Mouse (Mus musculus): ENCODE results near the gene Ddx19a. TPM values are rescaled to one million over a fixed set of nuclear protein-coding genes. Genes with fewer than 3 reads are reported as not detected.
A peak's percentile ranks its signal among the peaks of the same experiment; 100 is the strongest.
"Not testable (repeated sequence)": the region's sequence is repeated elsewhere in the genome, so short reads cannot be mapped to it uniquely, and the experiment has no call there.

Gene Ddx19a
- total RNA-seq (2021): 10 to 100 TPM; 39.2 to 41.1 TPM

- intact Hi-C loops (cut with DNase I): no loop called here
- peak; percentile 92 to 93 for DNase-seq
Observed at GRCm38 (mm10) chr8:110997547-110998531, at the start of gene Ddx19a. Gene Ddx19a (minus strand): TSS chr8:110997800.

GRCm38 (mm10) chr8:111044003-111044734 lies 46.6 kb upstream of the Ddx19a start:
- DNase-seq: no peak
- intact Hi-C loops (cut with DNase I): no loop called here

- intact Hi-C loops (cut with DNase I): no loop called here
- DNase-seq: no peak
Observed at GRCm38 (mm10) chr8:111042546-111042945, 44.9 kb upstream of the Ddx19a start.

- no peak for DNase-seq
- intact Hi-C loops (cut with DNase I): no loop called here
Observed at GRCm38 (mm10) chr8:111036591-111036990, 39.0 kb upstream of the Ddx19a start.

GRCm38 (mm10) chr8:111034276-111034675 lies 36.7 kb upstream of the Ddx19a start:
- no peak for DNase-seq
- intact Hi-C loops (cut with DNase I): no loop called here

- intact Hi-C loops (cut with DNase I): no loop called here
Observed at GRCm38 (mm10) chr8:111033482-111034215, 36.0 kb upstream of the Ddx19a start.

GRCm38 (mm10) chr8:111032916-111033315 lies 35.3 kb upstream of the Ddx19a start, which contains the start of gene Aars:
Gene Aars (plus strand): TSS chr8:111033144.
- intact Hi-C loops (cut with DNase I): no loop called here
- DNase-seq: no peak

More at GRCm38 (mm10) chr8:111033482-111034215, 36.0 kb upstream of the Ddx19a start:
- DNase-seq: peak; percentile 99 to 100

GRCm38 (mm10) chr8:111031572-111031971 lies 34.0 kb upstream of the Ddx19a start, which contains the start of gene Ddx19b:
Gene Ddx19b (minus strand): TSS chr8:111031751.
- intact Hi-C loops (cut with DNase I): no loop called here
- DNase-seq: no peak

GRCm38 (mm10) chr8:111030045-111030444 lies 32.4 kb upstream of the Ddx19a start:
- DNase-seq: no peak
- intact Hi-C loops (cut with DNase I): no loop called here

- intact Hi-C loops (cut with DNase I): no loop called here
Observed at GRCm38 (mm10) chr8:111029589-111029988, 32.0 kb upstream of the Ddx19a start.

GRCm38 (mm10) chr8:111027391-111027937 lies 29.9 kb upstream of the Ddx19a start:
- DNase-seq: peak; percentile 89 to 92
- intact Hi-C loops (cut with DNase I): no loop called here

More at GRCm38 (mm10) chr8:111029589-111029988, 32.0 kb upstream of the Ddx19a start:
- DNase-seq: no peak

GRCm38 (mm10) chr8:111026609-111027008 lies 29.0 kb upstream of the Ddx19a start:
- intact Hi-C loops (cut with DNase I); DNase-seq: not testable (repeated sequence)

GRCm38 (mm10) chr8:111010230-111010991 lies 12.8 kb upstream of the Ddx19a start:
- DNase-seq: not testable (repeated sequence)

GRCm38 (mm10) chr8:110996641-110997430 lies 764 bp downstream of the Ddx19a start:
- DNase-seq: no peak
- intact Hi-C loops (cut with DNase I): no loop called here

More at GRCm38 (mm10) chr8:111010230-111010991, 12.8 kb upstream of the Ddx19a start:
- intact Hi-C loops (cut with DNase I): not testable (repeated sequence)

- intact Hi-C loops (cut with DNase I): no loop called here
- DNase-seq: peak in 1 of 2 experiments; percentile 23
Observed at GRCm38 (mm10) chr8:110990017-110990416, 7.6 kb downstream of the Ddx19a start.

- intact Hi-C loops (cut with DNase I): no loop called here
- no peak for DNase-seq
Observed at GRCm38 (mm10) chr8:110987805-110988744, 9.5 kb downstream of the Ddx19a start.

- no peak for DNase-seq
- intact Hi-C loops (cut with DNase I): no loop called here
Observed at GRCm38 (mm10) chr8:110981304-110981703, 16.3 kb downstream of the Ddx19a start.
